Mouse (Mus musculus): Measurements from ENCODE around the gene Mtfp1.
"Not testable (repeated sequence)": the region's sequence is repeated elsewhere in the genome, so short reads cannot be mapped to it uniquely, and the experiment has no call there.

Mtfp1 gene

GRCm38 (mm10) chr11:4095171-4096053, at the start of gene Mtfp1:
Gene Mtfp1 (minus strand): TSS chr11:4095445.
- DNase-seq (ENCODE audit: low spot score in 2 of 2): peak in 1 of 2 experiments; percentile 44

GRCm38 (mm10) chr11:4143281-4144062, 48.2 kb upstream of the Mtfp1 start:
- no peak for DNase-seq (ENCODE audit: low spot score in 2 of 2)

- DNase-seq (ENCODE audit: low spot score in 2 of 2): no peak
Observed at GRCm38 (mm10) chr11:4142352-4142751, 47.1 kb upstream of the Mtfp1 start.

- no peak for DNase-seq (ENCODE audit: low spot score in 2 of 2)
Observed at GRCm38 (mm10) chr11:4141505-4141904, 46.3 kb upstream of the Mtfp1 start.

GRCm38 (mm10) chr11:4138964-4139363, 43.7 kb upstream of the Mtfp1 start:
- DNase-seq (ENCODE audit: low spot score in 2 of 2): no peak

GRCm38 (mm10) chr11:4134986-4135935, 40.0 kb upstream of the Mtfp1 start, which contains the start of gene Rnf215:
Gene Rnf215 (plus strand): TSS chr11:4135202.
- peak; percentile 68 to 82 for DNase-seq (ENCODE audit: low spot score in 2 of 2)

GRCm38 (mm10) chr11:4134400-4134799, 39.2 kb upstream of the Mtfp1 start:
- no peak for DNase-seq (ENCODE audit: low spot score in 2 of 2)

GRCm38 (mm10) chr11:4133450-4133849, 38.2 kb upstream of the Mtfp1 start:
- no peak for DNase-seq (ENCODE audit: low spot score in 2 of 2)

GRCm38 (mm10) chr11:4128461-4128860, 33.2 kb upstream of the Mtfp1 start:
- DNase-seq (ENCODE audit: low spot score in 2 of 2): not testable (repeated sequence)

- no peak for DNase-seq (ENCODE audit: low spot score in 2 of 2)
Observed at GRCm38 (mm10) chr11:4127059-4127458, 31.8 kb upstream of the Mtfp1 start.

- DNase-seq (ENCODE audit: low spot score in 2 of 2): no peak
Observed at GRCm38 (mm10) chr11:4123922-4124321, 28.7 kb upstream of the Mtfp1 start.

- no peak for DNase-seq (ENCODE audit: low spot score in 2 of 2)
Observed at GRCm38 (mm10) chr11:4122742-4123579, 27.7 kb upstream of the Mtfp1 start, which contains the start of gene Sec14l2. Gene Sec14l2 (minus strand): TSS chr11:4123415.

GRCm38 (mm10) chr11:4122226-4122625, 27.0 kb upstream of the Mtfp1 start:
- no peak for DNase-seq (ENCODE audit: low spot score in 2 of 2)

GRCm38 (mm10) chr11:4121691-4122090, 26.4 kb upstream of the Mtfp1 start:
- no peak for DNase-seq (ENCODE audit: low spot score in 2 of 2)

- DNase-seq (ENCODE audit: low spot score in 2 of 2): no peak
Observed at GRCm38 (mm10) chr11:4119635-4120034, 24.4 kb upstream of the Mtfp1 start.

GRCm38 (mm10) chr11:4118081-4118921, 23.1 kb upstream of the Mtfp1 start:
- DNase-seq (ENCODE audit: low spot score in 2 of 2): peak; percentile 60 to 74

- DNase-seq (ENCODE audit: low spot score in 2 of 2): no peak
Observed at GRCm38 (mm10) chr11:4117372-4118071, 22.3 kb upstream of the Mtfp1 start.

GRCm38 (mm10) chr11:4116458-4117141, 21.4 kb upstream of the Mtfp1 start:
- no peak for DNase-seq (ENCODE audit: low spot score in 2 of 2)

All from frontal cortex, postnatal 25 days (tissue).